Mouse (Mus musculus) thymus, adult 2 months (tissue): ENCODE results near the gene Ndufb2.

Experiments
- CTCF ChIP-seq: fragments of 200-500 bp; IDR thresholded peaks from 2 replicates; pipeline ENCODE4 v1.5.1; 2012; ENCODE audit warnings: mild to moderate bottlenecking, control low read depth, low read length, moderate library complexity, borderline replicate concordance; ENCODE audit not compliant: control insufficient read depth, poor library complexity, insufficient read depth; ENCODE audit errors: extremely low read depth
- POLR2A ChIP-seq: fragments of 200-500 bp; IDR thresholded peaks from 2 replicates; pipeline ENCODE4 v1.6.1; 2012; ENCODE audit warnings: mild to moderate bottlenecking, low read length, control low read depth, moderate library complexity; ENCODE audit not compliant: control insufficient read depth, poor library complexity, insufficient read depth; ENCODE audit errors: extremely low read depth

DNA sequence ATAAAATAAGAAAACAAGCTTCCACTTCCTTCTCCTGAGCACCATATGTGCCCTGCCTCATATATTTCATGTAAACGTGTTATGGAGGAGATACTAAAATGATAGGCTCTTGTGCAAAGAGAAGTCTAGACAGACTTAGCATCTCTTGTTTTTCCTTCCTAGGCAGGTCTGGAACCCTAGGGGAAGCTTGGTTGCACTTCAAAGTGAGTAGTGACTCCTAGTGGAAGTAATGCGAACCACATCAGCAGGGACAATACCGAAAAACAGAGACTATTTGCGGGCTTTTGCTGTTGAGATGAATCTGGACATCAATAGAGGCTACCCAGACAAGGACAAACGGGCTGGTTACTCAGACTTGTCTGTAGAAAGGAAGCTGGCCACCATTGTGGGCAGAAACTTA lies 24.8 kb upstream of the Ndufb2 start:
- TF ChIP-seq CTCF: no peak
- TF ChIP-seq POLR2A: no peak
